13 mouse cellular contexts compared by ENCODE assay signal in genomic region chr1:191663603-191664002, GRCm38 (mm10).
"Had no signal": no experiment of that assay in that cellular context is flagged by ENCODE, and none has a peak within 500 bp of the region (broad histone marks: within the 10 kb centered on the region; RNA-seq: fewer than 3 reads in every experiment).

No protein-coding gene starts in this region.

- H3K4me2 ChIP-seq: hindbrain, embryonic 13.5 days; limb, embryonic 13.5 days; midbrain, embryonic 12.5 days; neural tube, embryonic 13.5 days had no signal

- DNase-seq: left cerebral cortex, postnatal 4 days; lung, postnatal 10 days; retina, postnatal 1 day; right cerebral cortex, postnatal 4 days; spleen, adult 18-20 months; thymus, postnatal 4 days had no signal

- H3K27ac ChIP-seq: hindbrain, embryonic 13.5 days; hindbrain, postnatal 0 days; limb, embryonic 13.5 days; liver, embryonic 14.5 days; midbrain, embryonic 12.5 days; neural tube, embryonic 13.5 days had no signal

- H3K27me3 ChIP-seq: hindbrain, embryonic 13.5 days; limb, embryonic 13.5 days; midbrain, embryonic 12.5 days; neural tube, embryonic 13.5 days had no signal

- H3K36me3 ChIP-seq: hindbrain, embryonic 13.5 days; limb, embryonic 13.5 days; midbrain, embryonic 12.5 days; neural tube, embryonic 13.5 days had no signal

- H3K9me3 ChIP-seq: hindbrain, embryonic 13.5 days; limb, embryonic 13.5 days; midbrain, embryonic 12.5 days; neural tube, embryonic 13.5 days had no signal

- H3K4me3 ChIP-seq: hindbrain, embryonic 13.5 days; limb, embryonic 13.5 days; midbrain, embryonic 12.5 days; neural tube, embryonic 13.5 days had no signal

- H3K9ac ChIP-seq: hindbrain, embryonic 13.5 days; limb, embryonic 13.5 days; liver, embryonic 14.5 days; midbrain, embryonic 12.5 days; neural tube, embryonic 13.5 days had no signal

- H3K4me1 ChIP-seq: hindbrain, embryonic 13.5 days; neural tube, embryonic 13.5 days had no signal

- ATAC-seq: hindbrain, postnatal 0 days; midbrain, embryonic 16.5 days had no signal
